Mouse (Mus musculus) CH12.LX (cell line): Measurements from ENCODE around the gene Kif6.

Source experiments
- CTCF ChIP-seq, 2 experiments: IDR thresholded peaks in 1 of 2; conservative IDR thresholded peaks in 1 of 2; 2 replicates each; pipeline ENCODE4 v1.5.1; 2011 to 2012; ENCODE audit warnings: low read depth in 2 of 2, low read length in 2 of 2, improper control_type of control experiment in 1 of 2, inconsistent platforms in 1 of 2, mild to moderate bottlenecking in 1 of 2, moderate library complexity in 1 of 2
- MAFK ChIP-seq: IDR thresholded peaks from 2 replicates; pipeline ENCODE4 v1.6.1; 2011; ENCODE audit warnings: low read length, improper control_type of control experiment; ENCODE audit not compliant: insufficient replicate concordance
- MAX ChIP-seq: IDR thresholded peaks from 2 replicates; pipeline ENCODE4 v1.6.1; 2011; ENCODE audit warnings: low read length, improper control_type of control experiment
- MEF2A ChIP-seq: IDR thresholded peaks from 2 replicates; pipeline ENCODE4 v1.6.1; 2014; ENCODE audit warnings: low read depth, mild to moderate bottlenecking, inconsistent platforms, low read length, improper control_type of control experiment, borderline replicate concordance
- NRF1 ChIP-seq: IDR thresholded peaks from 2 replicates; pipeline ENCODE4 v1.6.1; 2014; ENCODE audit warnings: low read depth, mild to moderate bottlenecking, inconsistent platforms, low read length, improper control_type of control experiment, moderate library complexity
- POLR2A ChIP-seq: IDR thresholded peaks from 2 replicates; pipeline ENCODE4 v1.6.1; 2011; ENCODE audit warnings: low read depth, mild to moderate bottlenecking, improper control_type of control experiment, low read length
- POLR2AphosphoS2 ChIP-seq: IDR thresholded peaks from 2 replicates; pipeline ENCODE4 v1.6.1; 2011; ENCODE audit warnings: low read depth, low read length, improper control_type of control experiment
- ZKSCAN1 ChIP-seq: IDR thresholded peaks from 2 replicates; pipeline ENCODE4 v1.6.1; 2012; ENCODE audit warnings: low read depth, inconsistent platforms, low read length, improper control_type of control experiment, borderline replicate concordance
- ZMIZ1 ChIP-seq: IDR thresholded peaks from 2 replicates; pipeline ENCODE4 v1.6.1; 2012; ENCODE audit warnings: low read depth, mild to moderate bottlenecking, inconsistent platforms, low read length, improper control_type of control experiment

- TF ChIP-seq POLR2A (no peak), NRF1 (no peak), MAFK (no peak), CTCF (conservative IDR thresholded peaks at IDR 0.05 in 1 of 2, IDR thresholded peaks at IDR 0.05 in 1 of 2; ENCODE audit: low read depth in 2 of 2, low read length in 2 of 2) (no peak), ZKSCAN1 (no peak), MAX (no peak), POLR2AphosphoS2 (no peak), ZMIZ1 (no peak), MEF2A (no peak)
Measured at GRCm38 (mm10) chr17:49672421-49672820, 57.5 kb downstream of the Kif6 start.
